Mouse (Mus musculus) bone marrow macrophage, adult 2 months (primary cell): ENCODE results near the gene Txndc2. TPM values are rescaled to one million over a fixed set of nuclear protein-coding genes. Genes with fewer than 3 reads are reported as not detected.

Experiments used
- H3K27ac ChIP-seq: 2 replicates; pipeline ENCODE4 v1.5.1; 2012; ENCODE audit warnings: low read depth, low read length; ENCODE audit not compliant: insufficient read depth
- H3K4me1 ChIP-seq: 2 replicates; pipeline ENCODE4 v1.6.1; 2012; ENCODE audit warnings: low read length; ENCODE audit not compliant: control insufficient read depth, insufficient read depth
- H3K4me3 ChIP-seq: 2 replicates; pipeline ENCODE4 v1.5.1; 2012; ENCODE audit warnings: mild to moderate bottlenecking, low read length, moderate library complexity; ENCODE audit not compliant: insufficient read depth
- CTCF ChIP-seq: IDR thresholded peaks from 2 replicates; pipeline ENCODE4 v1.5.1; 2012; ENCODE audit warnings: low read depth, mild to moderate bottlenecking, low read length, moderate library complexity
- POLR2A ChIP-seq: IDR thresholded peaks from 2 replicates; pipeline ENCODE4 v1.6.1; 2012; ENCODE audit warnings: mild to moderate bottlenecking, low read depth, low read length, borderline replicate concordance
- polyA plus RNA-seq: library from polyadenylated mRNA; stranded (reverse); fragments of >200 nt; gene quantifications from 2 replicates; pipeline ENCODE4 v1.2.4, GENCODE M21; 2012; ENCODE audit not compliant: missing spikeins, insufficient read depth, insufficient read length

The Txndc2 gene
- polyA plus RNA-seq, 1 experiment: not detected

- TF ChIP-seq CTCF: no peak
- no peak for TF ChIP-seq POLR2A
- H3K4me1 ChIP-seq: peaks cover 22% of the 10 kb centered on the region
- H3K4me3 ChIP-seq: no peak overlapping the region
- H3K27ac ChIP-seq: peak overlapping the region; percentile 51
Measured at GRCm38 (mm10) chr17:65674710-65675171, 32.8 kb upstream of the Txndc2 start.

- Histone ChIP-seq H3K4me3 (no peak overlapping the region), H3K27ac (no peak overlapping the region), H3K4me1 (peaks cover 20% of the 10 kb centered on the region)
- TF ChIP-seq CTCF (no peak), POLR2A (no peak)
Measured at GRCm38 (mm10) chr17:65672926-65673325, 31.0 kb upstream of the Txndc2 start.

GRCm38 (mm10) chr17:65669061-65669460 lies 27.1 kb upstream of the Txndc2 start:
- Histone ChIP-seq H3K4me1 (peaks cover 14% of the 10 kb centered on the region), H3K4me3 (no peak overlapping the region), H3K27ac (no peak overlapping the region)
- TF ChIP-seq CTCF (no peak), POLR2A (no peak)

- Histone ChIP-seq H3K4me1 (peaks cover 16% of the 10 kb centered on the region), H3K27ac (no peak overlapping the region), H3K4me3 (no peak overlapping the region)
- TF ChIP-seq CTCF: no peak
- TF ChIP-seq POLR2A: no peak
Measured at GRCm38 (mm10) chr17:65667792-65668191, 25.8 kb upstream of the Txndc2 start.

GRCm38 (mm10) chr17:65666388-65667161 lies 24.6 kb upstream of the Txndc2 start:
- no peak for TF ChIP-seq CTCF
- no peak for TF ChIP-seq POLR2A
- Histone ChIP-seq H3K4me1 (peaks cover 20% of the 10 kb centered on the region), H3K4me3 (no peak overlapping the region), H3K27ac (no peak overlapping the region)

GRCm38 (mm10) chr17:65665786-65666387 lies 23.9 kb upstream of the Txndc2 start:
- H3K27ac ChIP-seq: no peak overlapping the region
- peaks cover 20% of the 10 kb centered on the region for H3K4me1 ChIP-seq
- TF ChIP-seq CTCF (no peak), POLR2A (no peak)
- no peak overlapping the region for H3K4me3 ChIP-seq

GRCm38 (mm10) chr17:65663329-65664078 lies 21.5 kb upstream of the Txndc2 start:
- TF ChIP-seq POLR2A (no peak), CTCF (no peak)
- Histone ChIP-seq H3K4me3 (no peak overlapping the region), H3K4me1 (peaks cover 23% of the 10 kb centered on the region), H3K27ac (peak overlapping the region; percentile 60)

- TF ChIP-seq CTCF (no peak), POLR2A (no peak)
- H3K27ac ChIP-seq: peak overlapping the region; percentile 60
- H3K4me3 ChIP-seq: no peak overlapping the region
- H3K4me1 ChIP-seq: peaks cover 23% of the 10 kb centered on the region
Measured at GRCm38 (mm10) chr17:65662662-65663061, 20.7 kb upstream of the Txndc2 start.

GRCm38 (mm10) chr17:65658416-65658815 lies 16.4 kb upstream of the Txndc2 start:
- TF ChIP-seq CTCF (no peak), POLR2A (no peak)
- Histone ChIP-seq H3K27ac (no peak overlapping the region), H3K4me1 (peaks cover 13% of the 10 kb centered on the region), H3K4me3 (no peak overlapping the region)
